ENCODE assay signal across 10 mouse cellular contexts in genomic region chr12:69422827-69423537, GRCm38 (mm10). TPM values are rescaled to one million over a fixed set of nuclear protein-coding genes. Genes with fewer than 3 reads are reported as not detected.
DNase-seq lines count a peak whose midpoint lies in the region; ATAC-seq and TF ChIP-seq lines count a peak whose summit lies in the region.
"Had no signal": no experiment of that assay in that cellular context is flagged by ENCODE, and none has a peak within 500 bp of the region (broad histone marks: within the 10 kb centered on the region; RNA-seq: fewer than 3 reads in every experiment).

No protein-coding gene starts in this region.

- H3K4me2 ChIP-seq in CH12.LX (ENCODE audit: insufficient read depth, low read depth, poor library complexity, severe bottlenecking): no peak overlapping the region
- H3K4me2 ChIP-seq in kidney, embryonic 14.5 days (replicated peaks; ENCODE audit: low read depth, low read length): no peak overlapping the region
- no peak overlapping the region for H3K4me2 ChIP-seq in hindbrain, postnatal 0 days (ENCODE audit: low read depth, low read length)
- H3K4me2 ChIP-seq: embryonic facial prominence, embryonic 12.5 days; neural tube, embryonic 12.5 days had no signal

- H3K27me3 ChIP-seq in CH12.LX (replicated peaks): no peaks in the 10 kb centered on the region
- H3K27me3 ChIP-seq in kidney, embryonic 14.5 days (ENCODE audit: control insufficient read depth, insufficient read depth, low read length): no peaks in the 10 kb centered on the region
- no peaks in the 10 kb centered on the region for H3K27me3 ChIP-seq in hindbrain, postnatal 0 days (ENCODE audit: insufficient read depth, low read length)
- H3K27me3 ChIP-seq: embryonic facial prominence, embryonic 12.5 days; neural tube, embryonic 12.5 days had no signal

- in situ Hi-C loops in CH12.LX (cut with MboI; ENCODE audit: low pct_ligation_motif_present, low pct_unique_long_range_greater_than_20kb, low sequenced_read_pairs): no loop called here

- no peak for TF ChIP-seq POLR2A in CH12.LX (IDR thresholded peaks at IDR 0.05; ENCODE audit: low read depth, low read length)

- peak; percentile 20 for DNase-seq in adrenal gland, postnatal 10 days
- no peak for DNase-seq in adrenal gland, adult 18-20 months (ENCODE audit: low spot score in 2 of 2)
- no peak for DNase-seq in CH12.LX (ENCODE audit: extremely low read depth)
- no peak for DNase-seq in embryo, embryonic 9.5 days (ENCODE audit: extremely low spot score)
- DNase-seq in frontal cortex, postnatal 25 days (ENCODE audit: low spot score in 2 of 2): no peak
- DNase-seq in hindbrain, postnatal 0 days (ENCODE audit: low spot score): no peak

- H3K9me3 ChIP-seq in CH12.LX (replicated peaks; ENCODE audit: low read length): peaks cover 2% of the 10 kb centered on the region
- H3K9me3 ChIP-seq in kidney, embryonic 14.5 days (ENCODE audit: control insufficient read depth, low read length): no peaks in the 10 kb centered on the region
- H3K9me3 ChIP-seq in hindbrain, postnatal 0 days (ENCODE audit: low read length): peaks cover 4% of the 10 kb centered on the region
- H3K9me3 ChIP-seq: embryonic facial prominence, embryonic 12.5 days; neural tube, embryonic 12.5 days had no signal

- no peak for TF ChIP-seq RAD21 in CH12.LX (IDR thresholded peaks at IDR 0.05; ENCODE audit: low read depth, low read length)

- H3K36me3 ChIP-seq in CH12.LX (replicated peaks in 1 of 2; ENCODE audit: control insufficient read depth in 1 of 2, insufficient read depth in 1 of 2, low read length in 1 of 2): peaks cover 0 to 4% of the 10 kb centered on the region in 2 experiments
- H3K36me3 ChIP-seq in kidney, embryonic 14.5 days (ENCODE audit: control insufficient read depth, insufficient read depth, low read length): no peaks in the 10 kb centered on the region
- no peaks in the 10 kb centered on the region for H3K36me3 ChIP-seq in hindbrain, postnatal 0 days (ENCODE audit: insufficient read depth, low read length)
- H3K36me3 ChIP-seq: embryonic facial prominence, embryonic 12.5 days; neural tube, embryonic 12.5 days had no signal

- H3K27ac ChIP-seq in CH12.LX (ENCODE audit: insufficient read depth, low read depth): no peak overlapping the region
- H3K27ac ChIP-seq in kidney, embryonic 14.5 days (ENCODE audit: low read depth, low read length): 0 out of 2 replicates have a peak overlapping the region, but pooled peaks have one; percentile 27
- no peak overlapping the region for H3K27ac ChIP-seq in hindbrain, postnatal 0 days
- H3K27ac ChIP-seq: embryonic facial prominence, embryonic 12.5 days; neural tube, embryonic 12.5 days had no signal

- TF ChIP-seq CTCF in CH12.LX (conservative IDR thresholded peaks at IDR 0.05 in 1 of 2, IDR thresholded peaks at IDR 0.05 in 1 of 2; ENCODE audit: low read depth in 2 of 2, low read length in 2 of 2): no peak
- TF ChIP-seq CTCF in hindbrain, postnatal 0 days (IDR thresholded peaks at IDR 0.05; ENCODE audit: low read depth): no peak

- no peaks in the 10 kb centered on the region for H3K79me2 ChIP-seq in CH12.LX (replicated peaks; ENCODE audit: control insufficient read depth, extremely low read depth, insufficient read depth, poor library complexity, severe bottlenecking)

- peaks cover 13 to 58% of the 10 kb centered on the region in 2 experiments for H3K4me1 ChIP-seq in CH12.LX (ENCODE audit: control insufficient read depth in 1 of 2, insufficient read depth in 2 of 2)
- H3K4me1 ChIP-seq in kidney, embryonic 14.5 days (ENCODE audit: control insufficient read depth, insufficient read depth, low read length): peaks cover 15% of the 10 kb centered on the region; the same call in 1 of the 2 replicates
- peaks cover 4% of the 10 kb centered on the region; the same call in 1 of the 2 replicates for H3K4me1 ChIP-seq in hindbrain, postnatal 0 days (ENCODE audit: insufficient read depth, low read length)

- no peak overlapping the region for H3K4me3 ChIP-seq in CH12.LX (replicated peaks in 1 of 3; ENCODE audit: low read depth in 2 of 3, low read length in 2 of 3, poor library complexity in 1 of 3)
- H3K4me3 ChIP-seq in kidney, embryonic 14.5 days (ENCODE audit: low read length): no peak overlapping the region
- H3K4me3 ChIP-seq in hindbrain, postnatal 0 days (ENCODE audit: low read length): no peak overlapping the region
- H3K4me3 ChIP-seq: embryonic facial prominence, embryonic 12.5 days; neural tube, embryonic 12.5 days had no signal

- no peak overlapping the region for H3K9ac ChIP-seq in CH12.LX (ENCODE audit: insufficient read depth, low read depth)
- no peak overlapping the region for H3K9ac ChIP-seq in kidney, embryonic 14.5 days (ENCODE audit: low read depth, low read length)
- no peak overlapping the region for H3K9ac ChIP-seq in hindbrain, postnatal 0 days (replicated peaks; ENCODE audit: low read length)
- H3K9ac ChIP-seq: embryonic facial prominence, embryonic 12.5 days; neural tube, embryonic 12.5 days had no signal

- 66% methylated on average over 20 of the region's 20 CpGs for WGBS in kidney, embryonic 14.5 days
- WGBS in hindbrain, postnatal 0 days: 84% methylated on average over 20 of the region's 20 CpGs

- TF ChIP-seq EP300 in CH12.LX (IDR thresholded peaks at IDR 0.05; ENCODE audit: low read length): no peak

- 0 out of 2 replicates have a peak, but pooled peaks have one; percentile 43 for ATAC-seq in kidney, embryonic 14.5 days (ENCODE audit: low FRiP score, low TSS enrichment)
- peak; percentile 90 for ATAC-seq in megakaryocyte progenitor cell, adult 5-6 weeks (replicated peaks; ENCODE audit: poor library complexity)
- ATAC-seq in hindbrain, postnatal 0 days: no peak

- dilution Hi-C loops in CH12.LX (cut with MboI; ENCODE audit: extremely low pct_ligation_motif_present, extremely low pct_unique_long_range_greater_than_20kb, low sequenced_read_pairs): no loop called here

TF ChIP-seq in CH12.LX, 34 proteins besides CTCF, POLR2A, EP300 and RAD21:
- TF ChIP-seq ZKSCAN1 (IDR thresholded peaks at IDR 0.05; ENCODE audit: borderline replicate concordance, low read depth, low read length) (no peak), JUN (IDR thresholded peaks at IDR 0.05; ENCODE audit: insufficient read depth, low read depth, low read length) (no peak), ELF1 (IDR thresholded peaks at IDR 0.05; ENCODE audit: low read depth, low read length) (peak; percentile 68), ZNF384 (IDR thresholded peaks at IDR 0.05; ENCODE audit: low read depth, low read length) (no peak), ETS1 (conservative IDR thresholded peaks at IDR 0.05; ENCODE audit: low read depth, low read length) (no peak), KAT2A (IDR thresholded peaks at IDR 0.05; ENCODE audit: insufficient replicate concordance, low read length) (no peak), MAX (IDR thresholded peaks at IDR 0.05; ENCODE audit: low read length) (peak; percentile 63), TCF12 (IDR thresholded peaks at IDR 0.05; ENCODE audit: low read depth, low read length) (no peak), MEF2A (IDR thresholded peaks at IDR 0.05; ENCODE audit: borderline replicate concordance, low read depth, low read length) (no peak), HCFC1 (IDR thresholded peaks at IDR 0.05; ENCODE audit: low read depth, low read length) (no peak; the same call in 1 of the 2 replicates), BHLHE40 (IDR thresholded peaks at IDR 0.05; ENCODE audit: low read depth, low read length) (peak; percentile 42; the same call in 1 of the 2 replicates), MXI1 (IDR thresholded peaks at IDR 0.05; ENCODE audit: low read depth, low read length) (no peak), NRF1 (IDR thresholded peaks at IDR 0.05; ENCODE audit: low read depth, low read length) (no peak), SIN3A (IDR thresholded peaks at IDR 0.05; ENCODE audit: low read length) (no peak), PAX5 (IDR thresholded peaks at IDR 0.05; ENCODE audit: low read length) (no peak), USF1 (IDR thresholded peaks at IDR 0.05; ENCODE audit: low read depth, low read length) (peak; percentile 51; the same call in 1 of the 2 replicates), UBTF (IDR thresholded peaks at IDR 0.05; ENCODE audit: low read depth, low read length) (no peak), ZMIZ1 (IDR thresholded peaks at IDR 0.05; ENCODE audit: low read depth, low read length) (no peak), MAFK (IDR thresholded peaks at IDR 0.05; ENCODE audit: insufficient replicate concordance, low read length) (no peak), SMC3 (IDR thresholded peaks at IDR 0.05; ENCODE audit: low read depth, low read length) (no peak), USF2 (conservative IDR thresholded peaks at IDR 0.05; ENCODE audit: low read depth, low read length) (no peak), MYC (IDR thresholded peaks at IDR 0.05; ENCODE audit: low read depth, low read length) (0 out of 2 replicates have a peak, but pooled peaks have one; percentile 42), MAZ (IDR thresholded peaks at IDR 0.05; ENCODE audit: low read depth, low read length) (no peak), TBP (conservative IDR thresholded peaks at IDR 0.05; ENCODE audit: low read depth, low read length) (no peak)
TF ChIP-seq in CH12.LX: peak in this region for 5.

RNA-seq across cellular contexts. Expression of gene Gm9887, which starts 50.7 kb away (rescaled TPM):
- under 1 TPM in 1 of 2 experiments, not detected in 1; 0.63 TPM for total RNA-seq in adrenal gland, postnatal 10 days (2021)
- under 1 TPM; 0.70 to 0.89 TPM for total RNA-seq in adrenal gland, adult 18-20 months (2021)
- total RNA-seq in CH12.LX (2012; rRNA removed) (4.3 TPM in 2 replicates), CH12.LX (2014; rRNA removed) (not detected in 2 replicates)
- polyA plus RNA-seq in CH12.LX (2012; ENCODE audit: insufficient read length, low read depth): 3.4 and 4.3 TPM in 2 replicates
- polyA plus RNA-seq in kidney, embryonic 14.5 days (2014; fragmentation: Nextera tagmentation; extraction: Ambion mirVana): 1.3 and 2.9 TPM in 2 replicates
- not detected in 2 replicates for total RNA-seq in megakaryocyte progenitor cell, adult 5-6 weeks (2015)
- 1.5 TPM in 1 of 2 replicates, not detected in the other for total RNA-seq in megakaryocyte progenitor cell, adult 5-6 weeks (2017)
- total RNA-seq in hindbrain, postnatal 0 days (2014; rRNA removed): not detected in 2 replicates
- polyA plus RNA-seq in hindbrain, postnatal 0 days (2015; fragmentation: Nextera tagmentation; extraction: Ambion mirVana): 0.43 and 1.5 TPM in 2 replicates

RNA-seq across cellular contexts. Expression of gene Arf6, which starts 51.0 kb away (rescaled TPM):
- 100 to 1,000 TPM in 1 of 2 experiments, 10 to 100 TPM in 1; 94.9 to 116 TPM for total RNA-seq in adrenal gland, postnatal 10 days (2021)
- 100 to 1,000 TPM; 117 to 135 TPM for total RNA-seq in adrenal gland, adult 18-20 months (2021)
- total RNA-seq in CH12.LX (2012; rRNA removed): 273 and 312 TPM in 2 replicates
- total RNA-seq in CH12.LX (2014; rRNA removed): 308 and 375 TPM in 2 replicates
- 224 and 258 TPM in 2 replicates for polyA plus RNA-seq in CH12.LX (2012; ENCODE audit: insufficient read length, low read depth)
- 59.7 and 75.0 TPM in 2 replicates for polyA plus RNA-seq in kidney, embryonic 14.5 days (2014; fragmentation: Nextera tagmentation; extraction: Ambion mirVana)
- 89.6 and 90.6 TPM in 2 replicates for total RNA-seq in megakaryocyte progenitor cell, adult 5-6 weeks (2015)
- total RNA-seq in megakaryocyte progenitor cell, adult 5-6 weeks (2017): 145 and 148 TPM in 2 replicates
- 112 and 132 TPM in 2 replicates for total RNA-seq in hindbrain, postnatal 0 days (2014; rRNA removed)
- 41.6 and 43.5 TPM in 2 replicates for polyA plus RNA-seq in hindbrain, postnatal 0 days (2015; fragmentation: Nextera tagmentation; extraction: Ambion mirVana)
